ENCODE assay signal across 10 mouse cellular contexts in the genomic region with DNA sequence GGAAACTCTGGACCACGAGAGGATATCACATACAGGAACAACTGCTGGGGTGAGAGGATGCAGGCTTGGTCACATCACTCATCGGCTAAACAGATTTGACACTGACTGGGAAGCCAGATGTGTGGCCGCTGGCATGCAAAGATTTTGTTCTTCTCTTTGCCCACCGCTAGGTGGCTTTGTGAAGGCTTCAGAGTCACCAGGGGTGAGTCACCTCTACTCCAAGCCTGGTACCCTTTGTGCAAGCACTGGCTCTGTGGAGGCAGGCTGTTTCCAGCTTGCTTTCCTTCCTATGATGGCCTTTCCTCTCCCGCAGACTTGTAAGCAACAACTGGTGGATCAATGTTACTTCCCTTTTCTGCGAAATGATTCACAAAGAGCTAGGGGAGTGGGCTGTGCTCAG.
DNase-seq lines count a peak whose midpoint lies in the region; ATAC-seq and TF ChIP-seq lines count a peak whose summit lies in the region.
"Had no signal": no experiment of that assay in that cellular context is flagged by ENCODE, and none has a peak within 500 bp of the region (broad histone marks: within the 10 kb centered on the region; RNA-seq: fewer than 3 reads in every experiment).

No protein-coding gene starts in this region.

- H3K27me3 ChIP-seq in Patski, result no peaks in the 10 kb centered on the region
- H3K27me3 ChIP-seq: hindbrain, embryonic 13.5 days had no signal

- DNase-seq in left cerebral cortex, adult 2 months (ENCODE audit: extremely low spot score in 1 of 2, low spot score in 2 of 2), result no peak
- no peak for DNase-seq in left cerebral cortex, adult 8-10 months (ENCODE audit: low spot score in 2 of 2)
- peak; percentile 33 for DNase-seq in Patski (ENCODE audit: low read depth, low spot score)
- DNase-seq in mesoderm, embryonic 11.5 days (ENCODE audit: low read depth, low spot score), result peak; percentile 65
- DNase-seq in frontal cortex, postnatal 10 days (ENCODE audit: low spot score in 2 of 2), result no peak
- DNase-seq in cerebellum, adult 8-10 months, result no peak
- no peak for DNase-seq in cerebellum, postnatal 10 days

- ATAC-seq in Patski, result peak; percentile 78

- in situ Hi-C loops in Patski (cut with MboI; ENCODE audit: low pct_unique_long_range_greater_than_20kb), result no loop called here

- intact Hi-C loops in left cerebral cortex, adult 2 months (cut with DNase I), result no loop called here

- POLR2A ChIA-PET in Patski (lab: Charles Lee), result no interaction called here

- CTCF ChIA-PET in Patski (lab: Charles Lee), result interaction anchor here (0.7 to 2.9 kb wide), 10 partner anchors 11 to 198 kb away, joined by 3 to 18 read pairs (median 4); no protein-coding TSS in a partner anchor

- TF ChIP-seq CTCF in left cerebral cortex, adult 2 months (IDR thresholded peaks at IDR 0.05), result peak; percentile 43
- TF ChIP-seq CTCF in Patski (IDR thresholded peaks at IDR 0.05), result no peak
- peak; percentile 8; the same call in 1 of the 2 replicates for TF ChIP-seq CTCF in cortical plate, adult 2 months (IDR thresholded peaks at IDR 0.05; ENCODE audit: extremely low read depth, insufficient read depth, low read length)

- no peak for TF ChIP-seq POLR2A in cortical plate, adult 2 months (IDR thresholded peaks at IDR 0.05; ENCODE audit: extremely low read depth, insufficient read depth, low read length)

- H3K27ac ChIP-seq in left cerebral cortex, adult 2 months, result no peak overlapping the region
- no peak overlapping the region for H3K27ac ChIP-seq in cortical plate, adult 2 months (ENCODE audit: insufficient read depth, low read length)
- H3K27ac ChIP-seq: hindbrain, embryonic 13.5 days; macrophage had no signal

- H3K4me3 ChIP-seq in left cerebral cortex, adult 2 months, result no peak overlapping the region
- no peak overlapping the region for H3K4me3 ChIP-seq in cortical plate, adult 2 months (ENCODE audit: insufficient read depth, low read length)
- H3K4me3 ChIP-seq: hindbrain, embryonic 13.5 days had no signal

- 0 out of 2 replicates have a peak, but pooled peaks cover 1% of the 10 kb centered on the region for H3K4me1 ChIP-seq in cortical plate, adult 2 months (ENCODE audit: control insufficient read depth, insufficient read depth, low read length)

Comparison
In these comparisons a context has a peak if more than half of its experiments do, and no peak if none do; other contexts are left out.
1. DNase-seq: peak in Patski (single experiment) and mesoderm, embryonic 11.5 days (single experiment); none in left cerebral cortex, adult 2 months (0 of 2), left cerebral cortex, adult 8-10 months (0 of 2), frontal cortex, postnatal 10 days (0 of 2), cerebellum, adult 8-10 months (single experiment) and cerebellum, postnatal 10 days (0 of 2).